In genomic region chr13:37526102-37526501, GRCm38 (mm10) we compare ENCODE assay signal across 22 mouse cellular contexts.
A peak's percentile ranks its signal among the peaks of the same experiment; 100 is the strongest.
DNase-seq lines count a peak whose midpoint lies in the region; ATAC-seq and TF ChIP-seq lines count a peak whose summit lies in the region.
"Had no signal": no experiment of that assay in that cellular context is flagged by ENCODE, and none has a peak within 500 bp of the region (broad histone marks: within the 10 kb centered on the region; RNA-seq: fewer than 3 reads in every experiment).

No protein-coding gene starts in this region.

- no peak for ATAC-seq in forebrain, embryonic 11.5 days (replicated peaks; ENCODE audit: low FRiP score)
- no peak for ATAC-seq in forebrain, embryonic 12.5 days (ENCODE audit: low FRiP score)
- ATAC-seq in intestine, embryonic 16.5 days, result peak; percentile 34; the same call in 1 of the 2 replicates
- no peak; the same call in 1 of the 2 replicates for ATAC-seq in intestine, postnatal 0 days
- no peak for ATAC-seq in kidney, embryonic 14.5 days (ENCODE audit: low FRiP score, low TSS enrichment)
- ATAC-seq: CD4-positive, CD25-positive, alpha-beta regulatory T cell, adult 4 months; forebrain, embryonic 16.5 days had no signal

- TF ChIP-seq CTCF in intestine, postnatal 0 days (IDR thresholded peaks at IDR 0.05; ENCODE audit: low read depth), result no peak

- no peaks in the 10 kb centered on the region for H3K36me3 ChIP-seq in forebrain, embryonic 11.5 days (ENCODE audit: control insufficient read depth, insufficient read depth, low read length)
- no peaks in the 10 kb centered on the region for H3K36me3 ChIP-seq in forebrain, embryonic 12.5 days (replicated peaks)
- no peaks in the 10 kb centered on the region for H3K36me3 ChIP-seq in intestine, embryonic 16.5 days (ENCODE audit: control insufficient read depth, insufficient read depth, low read length)
- H3K36me3 ChIP-seq in intestine, postnatal 0 days (ENCODE audit: control insufficient read depth, insufficient read depth), result no peaks in the 10 kb centered on the region
- no peaks in the 10 kb centered on the region for H3K36me3 ChIP-seq in kidney, embryonic 14.5 days (ENCODE audit: control insufficient read depth, insufficient read depth, low read length)
- H3K36me3 ChIP-seq: embryonic facial prominence, embryonic 15.5 days; forebrain, embryonic 10.5 days; G1E; heart, embryonic 15.5 days; hindbrain, embryonic 15.5 days had no signal

- no peak overlapping the region for H3K4me3 ChIP-seq in forebrain, embryonic 11.5 days (ENCODE audit: low read depth, low read length)
- H3K4me3 ChIP-seq in forebrain, embryonic 12.5 days (replicated peaks), result no peak overlapping the region
- H3K4me3 ChIP-seq in intestine, embryonic 16.5 days (ENCODE audit: low read length), result no peak overlapping the region
- H3K4me3 ChIP-seq in intestine, postnatal 0 days (ENCODE audit: low read depth, low read length), result no peak overlapping the region
- H3K4me3 ChIP-seq in kidney, embryonic 14.5 days (ENCODE audit: low read length), result no peak overlapping the region
- H3K4me3 ChIP-seq: embryonic facial prominence, embryonic 15.5 days; erythroblast, embryonic 14.5 days; forebrain, embryonic 10.5 days; heart, embryonic 15.5 days; hindbrain, embryonic 15.5 days had no signal

- H3K9ac ChIP-seq in forebrain, embryonic 11.5 days (ENCODE audit: low read length), result no peak overlapping the region
- H3K9ac ChIP-seq in forebrain, embryonic 12.5 days, result no peak overlapping the region
- no peak overlapping the region for H3K9ac ChIP-seq in intestine, embryonic 16.5 days (ENCODE audit: low read depth, low read length)
- H3K9ac ChIP-seq in intestine, postnatal 0 days (ENCODE audit: low read depth, low read length), result no peak overlapping the region
- H3K9ac ChIP-seq in kidney, embryonic 14.5 days (ENCODE audit: low read depth, low read length), result no peak overlapping the region
- H3K9ac ChIP-seq: embryonic facial prominence, embryonic 15.5 days; heart, embryonic 15.5 days; hindbrain, embryonic 15.5 days had no signal

- H3K4me2 ChIP-seq in forebrain, embryonic 11.5 days (ENCODE audit: low read depth, low read length, severe bottlenecking), result no peak overlapping the region
- no peak overlapping the region for H3K4me2 ChIP-seq in forebrain, embryonic 12.5 days
- H3K4me2 ChIP-seq in intestine, embryonic 16.5 days (ENCODE audit: low read depth, low read length), result no peak overlapping the region
- H3K4me2 ChIP-seq in intestine, postnatal 0 days (replicated peaks; ENCODE audit: low read depth), result no peak overlapping the region
- no peak overlapping the region for H3K4me2 ChIP-seq in kidney, embryonic 14.5 days (replicated peaks; ENCODE audit: low read depth, low read length)
- H3K4me2 ChIP-seq: embryonic facial prominence, embryonic 15.5 days; heart, embryonic 15.5 days; hindbrain, embryonic 15.5 days had no signal

- no peaks in the 10 kb centered on the region for H3K27me3 ChIP-seq in forebrain, embryonic 11.5 days (ENCODE audit: control insufficient read depth, insufficient read depth, low read length)
- H3K27me3 ChIP-seq in forebrain, embryonic 12.5 days, result peaks cover 48% of the 10 kb centered on the region
- no peaks in the 10 kb centered on the region for H3K27me3 ChIP-seq in intestine, embryonic 16.5 days (replicated peaks; ENCODE audit: control insufficient read depth, insufficient read depth, low read length)
- no peaks in the 10 kb centered on the region for H3K27me3 ChIP-seq in intestine, postnatal 0 days (replicated peaks; ENCODE audit: control insufficient read depth, insufficient read depth, low read length)
- no peaks in the 10 kb centered on the region for H3K27me3 ChIP-seq in kidney, embryonic 14.5 days (ENCODE audit: control insufficient read depth, insufficient read depth, low read length)
- H3K27me3 ChIP-seq: embryonic facial prominence, embryonic 15.5 days; heart, embryonic 15.5 days; hindbrain, embryonic 15.5 days had no signal

- peak; percentile 45 for DNase-seq in forebrain, embryonic 11.5 days (ENCODE audit: low spot score)
- peak; percentile 48 for DNase-seq in lung, postnatal 36 days
- no peak for DNase-seq in lung, postnatal 14 days
- DNase-seq: adrenal gland, adult 8-10 months; adrenal gland, postnatal 36 days; B cell, adult 2 months; cerebellum, adult 2 months; cerebellum, postnatal 14 days; embryo, embryonic 11 days; gastrocnemius, postnatal 10 days had no signal

- H3K27ac ChIP-seq in forebrain, embryonic 11.5 days (ENCODE audit: low read depth, low read length), result no peak overlapping the region
- H3K27ac ChIP-seq in forebrain, embryonic 12.5 days, result no peak overlapping the region
- H3K27ac ChIP-seq in intestine, embryonic 16.5 days (ENCODE audit: low read length), result no peak overlapping the region
- no peak overlapping the region for H3K27ac ChIP-seq in intestine, postnatal 0 days (ENCODE audit: low read depth, low read length)
- H3K27ac ChIP-seq in kidney, embryonic 14.5 days (ENCODE audit: low read depth, low read length), result no peak overlapping the region
- H3K27ac ChIP-seq: embryonic facial prominence, embryonic 15.5 days; forebrain, embryonic 10.5 days; heart, embryonic 15.5 days; hindbrain, embryonic 15.5 days had no signal

- H3K9me3 ChIP-seq in forebrain, embryonic 11.5 days (ENCODE audit: control insufficient read depth, low read length), result no peaks in the 10 kb centered on the region
- no peaks in the 10 kb centered on the region for H3K9me3 ChIP-seq in forebrain, embryonic 12.5 days
- H3K9me3 ChIP-seq in intestine, embryonic 16.5 days (ENCODE audit: control insufficient read depth, low read length), result no peaks in the 10 kb centered on the region
- no peaks in the 10 kb centered on the region for H3K9me3 ChIP-seq in intestine, postnatal 0 days (ENCODE audit: control insufficient read depth)
- H3K9me3 ChIP-seq in kidney, embryonic 14.5 days (ENCODE audit: control insufficient read depth, low read length), result no peaks in the 10 kb centered on the region
- H3K9me3 ChIP-seq: embryonic facial prominence, embryonic 15.5 days; forebrain, embryonic 10.5 days; G1E; heart, embryonic 15.5 days; hindbrain, embryonic 15.5 days had no signal

- 85% methylated on average over 8 of the region's 8 CpGs for WGBS in forebrain, embryonic 11.5 days
- WGBS in forebrain, embryonic 12.5 days, result 89% methylated on average over 8 of the region's 8 CpGs
- 77% methylated on average over 8 of the region's 8 CpGs for WGBS in intestine, embryonic 16.5 days
- WGBS in intestine, postnatal 0 days, result 77% methylated on average over 8 of the region's 8 CpGs
- 76% methylated on average over 8 of the region's 8 CpGs for WGBS in kidney, embryonic 14.5 days

- no peaks in the 10 kb centered on the region for H3K4me1 ChIP-seq in forebrain, embryonic 11.5 days (replicated peaks; ENCODE audit: control insufficient read depth, insufficient read depth, low read length)
- peaks cover 9% of the 10 kb centered on the region for H3K4me1 ChIP-seq in forebrain, embryonic 12.5 days
- peaks cover 8% of the 10 kb centered on the region; the same call in 1 of the 2 replicates for H3K4me1 ChIP-seq in intestine, embryonic 16.5 days (ENCODE audit: control insufficient read depth, insufficient read depth, low read length)
- H3K4me1 ChIP-seq in intestine, postnatal 0 days (replicated peaks; ENCODE audit: control insufficient read depth, insufficient read depth, low read length), result no peaks in the 10 kb centered on the region
- H3K4me1 ChIP-seq in kidney, embryonic 14.5 days (ENCODE audit: control insufficient read depth, insufficient read depth, low read length), result 0 out of 2 replicates have a peak, but pooled peaks cover 9% of the 10 kb centered on the region
- H3K4me1 ChIP-seq: heart, embryonic 15.5 days; hindbrain, embryonic 15.5 days had no signal
